Mouse (Mus musculus) thymus, postnatal 0 days (tissue): ENCODE results near the gene Egfr. TPM values are rescaled to one million over a fixed set of nuclear protein-coding genes. Genes with fewer than 3 reads are reported as not detected.

ENCODE experiments used
- DNase-seq: peaks from one replicate; pipeline ENCODE4 v3.0.0-alpha.2; 2015; ENCODE audit warnings: low spot score
- polyA plus RNA-seq: library from polyadenylated mRNA; unstranded; fragments of >200 nt; fragmentation: Nextera tagmentation; extraction: Ambion mirVana; gene quantifications from 2 replicates; pipeline ENCODE4 v1.2.1, GENCODE M21; 2015

The Egfr gene
- polyA plus RNA-seq, 1 experiment from 2014 or later, result 4.2 TPM

DNA sequence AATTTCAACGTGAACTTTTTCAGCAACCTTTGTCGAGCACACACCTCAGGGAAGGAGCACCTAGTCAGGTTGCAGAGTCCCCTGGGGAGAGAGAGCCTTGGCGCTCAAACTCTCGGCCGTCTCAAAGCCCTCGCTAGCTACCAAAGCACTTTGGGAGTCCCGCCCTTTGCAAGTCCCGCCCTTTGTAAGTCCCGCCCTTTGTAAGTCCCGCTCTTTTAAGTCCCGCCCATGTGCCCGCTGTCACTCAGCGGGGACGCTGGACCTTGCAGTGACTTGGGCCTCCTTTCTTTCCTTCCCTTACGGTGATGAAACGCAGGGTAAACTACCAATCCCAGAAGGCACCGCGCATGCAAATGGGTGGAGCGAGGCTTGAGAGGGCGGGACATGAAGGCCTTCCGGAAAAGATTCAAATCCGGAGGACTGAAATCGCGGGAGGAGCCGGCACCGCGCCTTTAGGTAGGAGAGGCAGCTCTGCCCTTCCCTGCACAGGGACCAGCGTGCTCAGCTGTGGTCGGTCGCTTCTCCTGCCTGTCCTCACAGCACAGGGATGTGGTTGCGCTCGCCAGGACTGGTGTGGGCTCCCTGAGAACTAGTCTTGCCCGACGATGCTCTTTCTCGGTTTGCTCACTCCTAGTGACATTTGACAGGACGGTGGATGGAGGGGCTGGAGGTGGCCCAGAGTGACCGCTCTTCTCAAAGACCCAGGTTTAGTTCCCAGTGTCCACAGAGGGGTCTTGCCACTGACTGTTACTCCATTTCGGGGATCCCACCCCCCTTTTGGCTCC lies 199.2 kb downstream of the Egfr start, which contains the start of gene Fbxo48:
Gene Fbxo48, plus strand, starts transcription at position 400 of the 785 bp plus-strand sequence.
- peak; percentile 97 for DNase-seq

DNA sequence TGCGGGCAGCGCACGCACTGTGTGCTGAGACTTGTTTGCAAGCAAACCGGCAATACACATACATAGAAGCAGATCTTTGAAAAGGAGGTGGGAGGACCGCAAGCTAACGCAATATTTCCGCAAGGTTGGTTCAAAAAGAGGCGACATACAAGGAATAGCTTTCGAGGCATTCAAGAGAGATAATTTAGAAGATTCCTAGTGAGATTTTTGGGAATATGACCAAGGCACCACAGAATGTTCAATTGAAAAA lies 199.7 kb downstream of the Egfr start:
- DNase-seq, result no peak

DNA sequence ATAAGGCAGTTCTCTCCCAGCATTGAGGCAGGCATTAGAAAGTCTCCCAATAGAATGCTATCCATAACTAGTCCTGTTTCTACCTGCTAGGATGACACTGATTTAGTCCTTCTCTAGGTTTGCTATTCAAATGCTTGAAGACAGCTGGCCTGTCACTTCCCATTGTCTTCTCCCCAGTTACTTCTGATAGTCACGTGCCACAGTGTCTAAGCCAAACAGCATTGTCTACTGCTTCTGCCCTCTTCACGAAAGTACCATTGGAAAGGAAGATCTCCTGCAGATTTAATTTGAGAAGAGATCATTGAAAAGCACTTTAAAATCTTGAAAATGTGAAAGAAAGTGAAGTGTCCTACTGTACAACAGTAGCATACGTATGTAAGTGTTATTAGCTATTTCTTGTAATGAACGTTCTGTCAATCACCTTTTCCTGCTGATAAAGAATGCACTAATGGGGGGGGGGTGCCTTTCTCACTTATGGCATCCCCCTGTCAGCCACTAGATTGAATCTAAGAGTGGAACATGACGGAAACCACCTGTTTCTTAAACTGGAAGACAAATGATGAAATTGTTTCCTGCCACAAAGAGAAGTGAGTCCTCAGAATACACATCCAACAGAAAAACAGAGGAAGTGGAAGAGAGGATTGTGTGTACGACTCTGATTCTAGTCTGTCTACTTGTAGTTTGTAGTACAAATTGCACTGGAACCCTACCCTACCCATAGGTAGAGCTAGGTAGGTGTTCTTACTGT lies 204.3 kb downstream of the Egfr start:
- no peak for DNase-seq

DNA sequence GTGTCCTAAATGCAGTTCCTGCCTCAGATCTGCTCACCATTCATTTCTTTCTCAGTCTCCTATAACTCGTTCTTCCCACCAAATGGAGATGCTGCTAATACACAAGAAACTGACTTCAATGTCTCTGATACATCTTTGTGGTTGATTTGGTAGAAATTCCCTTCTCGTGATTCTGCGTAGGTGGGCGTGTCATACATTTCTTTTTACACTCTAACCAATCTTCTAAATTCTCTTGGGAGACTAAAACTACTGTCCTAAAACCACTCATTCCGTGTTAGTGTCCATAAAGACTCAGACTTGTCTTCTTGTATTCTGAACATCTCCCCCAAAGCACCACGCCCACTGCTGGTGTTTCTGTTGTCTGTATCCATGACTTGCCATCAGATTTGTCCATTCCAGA lies 205.0 kb downstream of the Egfr start:
- DNase-seq, result no peak

DNA sequence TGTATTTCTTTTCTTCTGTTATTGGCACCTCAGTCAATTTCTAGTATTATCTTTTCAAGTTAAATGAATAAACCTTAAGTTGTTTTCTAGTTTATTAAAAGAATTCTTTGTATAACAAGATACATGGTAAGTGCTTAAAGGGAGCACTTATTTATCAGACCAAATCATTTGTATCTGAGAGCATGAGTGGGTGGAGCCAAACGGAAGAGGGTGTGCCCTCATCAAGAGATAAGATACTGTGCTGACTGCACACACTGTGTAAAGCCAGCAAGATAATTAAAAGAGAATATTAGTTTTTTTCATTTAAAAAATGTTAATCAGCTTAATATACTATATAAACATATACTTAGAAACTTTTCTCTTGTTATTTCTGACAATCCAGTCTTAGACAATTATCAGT lies 206.5 kb downstream of the Egfr start:
- no peak for DNase-seq

Other genes starting within 250 kb of the Egfr start
- 30.4 and 36.4 TPM in 2 replicates for gene Sec61g, start 243.7 kb upstream of the Egfr start, polyA plus RNA-seq
- gene Fbxo48, start 199.2 kb downstream of the Egfr start, polyA plus RNA-seq, result 2.2 and 2.3 TPM in 2 replicates